Mouse (Mus musculus) megakaryocyte progenitor cell, adult 5-6 weeks (primary cell): ENCODE data around the gene Klf1. TPM values are rescaled to one million over a fixed set of nuclear protein-coding genes. Genes with fewer than 3 reads are reported as not detected.
A peak's percentile ranks its signal among the peaks of the same experiment; 100 is the strongest.

Experiments
- ATAC-seq: replicated peaks from 2 replicates; pipeline ENCODE4 v1.8.0; 2016; ENCODE audit warnings: mild to moderate bottlenecking, moderate TSS enrichment, inconsistent platforms; ENCODE audit not compliant: poor library complexity
- total RNA-seq, 2 experiments: library from RNA; stranded (forward) in 1 of 2; stranded (reverse) in 1 of 2; fragments of 157-497, 149-512 nt in 1 of 2; fragments of 200-1000 nt in 1 of 2; gene quantifications; 2 replicates each; pipeline versions ENCODE4 v1.2.3 to v1.2.4; 2015 to 2017

The Klf1 gene
- total RNA-seq (2015) (12.3 and 22.4 TPM in 2 replicates), total RNA-seq (2017) (14.0 and 30.8 TPM in 2 replicates)

GRCm38 (mm10) chr8:84901752-84902151, at the start of gene Klf1:
Klf1 (plus strand) TSS chr8:84901928.
- peak; percentile 69 for ATAC-seq

DNA sequence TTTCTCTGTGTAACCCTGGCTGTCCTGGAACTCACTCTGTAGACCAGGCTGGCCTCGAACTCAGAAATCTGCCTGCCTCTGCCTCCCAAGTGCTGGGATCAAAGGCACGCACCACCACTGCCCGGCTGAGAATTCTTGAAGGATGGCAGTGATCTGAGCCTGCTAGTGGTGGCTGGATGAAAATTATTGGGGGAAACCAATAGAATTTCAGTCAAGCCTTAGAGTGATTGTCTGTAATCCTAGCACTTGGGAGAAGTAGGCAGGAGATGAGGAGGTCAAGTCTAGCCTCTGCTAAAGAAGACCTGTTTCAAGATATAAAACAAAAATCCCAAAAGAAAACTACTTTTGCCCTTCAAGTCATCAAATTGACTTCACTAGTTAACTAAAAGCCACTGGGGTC, 45.3 kb upstream of the Klf1 start:
- ATAC-seq = no peak

GRCm38 (mm10) chr8:84856864-84857441, 44.8 kb upstream of the Klf1 start, which contains the start of gene Farsa:
Farsa (plus strand) TSS chr8:84856989.
- peak; percentile 98 for ATAC-seq

- ATAC-seq = peak; percentile 77
Measured at GRCm38 (mm10) chr8:84871376-84872308, 30.1 kb upstream of the Klf1 start, which contains the start of gene Syce2. Syce2 (plus strand) TSS chr8:84872111.

GRCm38 (mm10) chr8:84872309-84872965, 29.3 kb upstream of the Klf1 start:
- ATAC-seq = peak; percentile 37

- ATAC-seq = no peak
Measured at GRCm38 (mm10) chr8:84873016-84873415, 28.7 kb upstream of the Klf1 start.

- ATAC-seq = no peak
Measured at GRCm38 (mm10) chr8:84874339-84874738, 27.4 kb upstream of the Klf1 start.

DNA sequence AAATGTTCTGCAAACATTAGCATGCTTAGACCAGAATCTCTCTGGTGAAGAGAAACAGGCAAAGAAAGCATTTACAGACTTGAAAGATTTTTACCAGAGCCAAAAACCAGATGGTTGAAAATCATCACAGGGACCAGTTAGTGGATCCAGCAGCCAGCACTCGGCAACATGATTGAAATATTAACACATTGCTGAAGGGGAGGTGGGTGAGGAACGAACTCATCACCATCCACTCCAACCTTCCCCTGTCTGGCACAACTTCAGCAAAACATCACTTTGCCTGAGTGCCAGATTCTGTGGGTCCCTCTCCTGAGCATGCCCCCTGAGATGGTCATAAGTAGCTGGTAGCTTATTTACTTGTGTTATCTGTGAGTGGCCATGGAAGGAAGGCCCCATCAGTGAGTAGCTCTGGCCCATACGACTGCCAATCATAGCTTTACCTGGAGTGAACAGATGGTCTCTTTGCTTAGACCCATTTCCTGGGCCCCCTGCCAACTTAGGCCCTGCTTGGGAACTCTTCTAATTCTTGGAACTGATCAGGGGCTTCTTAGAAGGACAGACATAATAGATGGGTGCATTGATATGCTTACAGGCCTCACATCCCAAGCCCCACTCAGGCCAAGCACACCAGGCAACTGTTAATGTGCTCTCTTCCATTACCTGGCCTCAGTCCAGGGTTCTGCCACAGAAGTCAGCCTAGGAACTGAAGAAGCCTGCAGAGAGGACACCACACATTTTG, 24.3 kb upstream of the Klf1 start:
- peak; percentile 5; the same call in 1 of the 2 replicates for ATAC-seq

- no peak for ATAC-seq
Measured at GRCm38 (mm10) chr8:84878915-84879314, 22.8 kb upstream of the Klf1 start.

- peak; percentile 69 for ATAC-seq
Measured at GRCm38 (mm10) chr8:84884728-84885127, 17.0 kb upstream of the Klf1 start.

DNA sequence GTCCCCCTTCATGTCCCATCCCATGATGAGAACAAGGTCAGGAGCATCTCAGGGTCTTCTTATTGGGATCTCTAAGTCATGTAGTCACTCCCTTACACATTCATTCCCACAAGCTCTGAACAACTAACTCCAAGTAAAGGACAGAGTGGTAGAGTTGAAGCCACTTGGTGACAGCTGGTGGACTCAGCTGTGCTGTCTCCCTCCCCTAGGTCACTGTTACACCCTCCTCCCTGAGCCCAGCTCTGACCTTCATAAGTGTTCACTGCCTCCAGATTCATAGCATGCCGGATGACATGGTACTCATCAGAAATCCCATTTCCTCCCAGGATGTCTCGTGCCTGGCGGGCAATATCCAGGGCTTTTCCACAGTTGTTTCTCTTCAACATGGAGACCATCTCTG, 13.4 kb upstream of the Klf1 start:
- ATAC-seq = no peak

DNA sequence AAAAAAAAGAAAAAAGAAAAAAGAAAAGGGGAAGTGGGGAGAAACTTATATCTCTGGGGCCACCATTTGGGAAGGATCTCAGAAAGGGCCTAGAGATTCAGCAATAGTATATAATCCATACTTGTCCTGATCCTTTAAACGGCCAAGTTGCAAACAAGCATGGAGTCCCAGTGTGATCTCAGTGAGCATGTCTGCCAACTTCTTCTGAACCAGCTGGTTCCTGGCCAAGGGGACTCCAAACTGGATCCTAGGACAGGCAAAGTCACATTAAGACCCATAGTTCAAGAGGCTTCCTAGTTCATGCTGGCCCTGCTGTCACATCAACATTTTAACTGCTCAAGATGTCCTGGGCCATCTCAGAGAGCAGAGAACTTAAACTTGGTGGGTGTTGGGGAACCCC, 12.6 kb upstream of the Klf1 start:
- ATAC-seq = no peak

DNA sequence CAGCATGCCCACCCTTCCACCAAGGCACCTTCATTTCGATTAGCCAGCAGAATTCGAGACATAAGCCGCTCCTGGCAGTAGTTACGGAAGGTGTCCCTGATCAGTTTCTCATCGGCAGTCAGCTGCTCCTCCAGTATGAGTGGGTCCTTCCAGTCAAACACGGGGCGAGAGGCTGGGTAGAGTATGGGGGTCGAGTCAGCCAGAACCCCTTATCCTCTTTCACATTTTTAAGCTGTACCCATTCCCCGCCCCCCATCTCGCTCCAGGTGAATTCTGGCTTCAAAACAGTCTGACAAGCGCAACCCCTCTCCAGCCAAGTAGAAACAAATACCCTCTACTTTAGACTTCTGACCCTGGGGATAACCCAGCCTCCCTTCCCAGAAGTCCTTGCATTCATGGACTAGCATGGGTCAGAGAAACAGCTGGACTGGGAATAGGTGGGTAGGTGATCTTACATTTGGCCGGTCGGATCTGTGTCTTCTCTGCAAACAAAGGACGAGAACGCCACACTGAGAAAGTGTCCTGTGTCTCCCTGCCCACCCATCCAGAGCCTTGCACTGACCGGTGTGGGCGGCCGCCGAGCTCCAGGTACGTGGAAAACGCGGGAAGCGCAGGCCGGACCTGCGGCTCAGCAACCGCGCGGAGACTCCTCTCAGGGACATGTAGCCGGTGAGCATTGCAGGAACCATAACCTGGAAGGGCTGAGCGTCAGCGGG, 8.6 kb upstream of the Klf1 start:
- ATAC-seq = no peak

GRCm38 (mm10) chr8:84893709-84894134, 8.0 kb upstream of the Klf1 start, which contains the start of gene Gcdh:
Gcdh (minus strand) TSS chr8:84893921.
- ATAC-seq = peak; percentile 99

DNA sequence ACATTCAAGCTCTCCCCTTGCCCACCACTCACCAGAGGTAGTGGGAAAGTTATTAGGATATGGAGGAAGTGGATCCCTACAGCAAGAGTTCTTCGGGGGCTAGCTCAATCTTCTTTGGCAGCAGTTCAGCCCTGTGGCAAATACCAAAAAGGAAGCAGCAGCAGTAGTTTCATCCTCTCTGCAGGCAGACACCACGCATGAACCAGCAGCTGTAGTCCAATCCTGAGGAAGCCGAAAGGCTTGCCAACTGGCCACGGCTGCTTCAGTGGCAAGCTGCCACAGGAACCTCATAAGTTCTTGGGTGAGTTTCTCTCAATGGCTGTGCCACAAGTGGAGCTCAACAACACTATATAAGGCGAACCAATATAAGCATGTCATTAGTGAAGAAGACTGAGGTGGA, 5.8 kb upstream of the Klf1 start:
- no peak for ATAC-seq

- peak; percentile 64 for ATAC-seq
Measured at GRCm38 (mm10) chr8:84901071-84901470, 657 bp upstream of the Klf1 start.

DNA sequence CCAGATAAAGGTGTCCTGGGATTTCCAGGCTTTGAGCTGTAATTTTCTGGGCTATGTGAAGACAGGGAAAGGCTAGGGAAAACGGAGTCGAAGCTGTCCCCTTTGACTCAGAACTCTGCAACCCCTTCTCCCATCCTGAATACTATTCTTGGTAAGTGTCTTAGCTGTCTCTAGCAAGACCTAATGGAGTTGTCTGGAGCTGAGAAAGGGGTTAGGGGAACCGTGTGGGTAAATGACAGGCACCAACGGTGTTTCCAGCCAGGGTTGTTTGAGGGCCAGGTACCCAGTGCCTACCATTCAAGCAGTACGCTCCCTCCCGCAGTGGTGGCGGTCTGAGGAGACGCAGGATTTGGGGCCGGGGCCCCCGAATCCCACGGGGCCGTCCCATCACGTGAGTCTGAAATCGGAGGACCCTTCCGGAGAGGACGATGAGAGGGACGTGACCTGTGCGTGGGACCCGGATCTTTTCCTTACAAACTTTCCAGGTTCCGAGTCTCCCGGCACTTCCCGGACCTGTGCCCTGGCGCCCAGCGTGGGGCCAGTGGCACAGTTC, 715 bp downstream of the Klf1 start:
- no peak for ATAC-seq

- ATAC-seq = peak; percentile 74
Measured at GRCm38 (mm10) chr8:84902920-84903661, 1.4 kb downstream of the Klf1 start.

DNA sequence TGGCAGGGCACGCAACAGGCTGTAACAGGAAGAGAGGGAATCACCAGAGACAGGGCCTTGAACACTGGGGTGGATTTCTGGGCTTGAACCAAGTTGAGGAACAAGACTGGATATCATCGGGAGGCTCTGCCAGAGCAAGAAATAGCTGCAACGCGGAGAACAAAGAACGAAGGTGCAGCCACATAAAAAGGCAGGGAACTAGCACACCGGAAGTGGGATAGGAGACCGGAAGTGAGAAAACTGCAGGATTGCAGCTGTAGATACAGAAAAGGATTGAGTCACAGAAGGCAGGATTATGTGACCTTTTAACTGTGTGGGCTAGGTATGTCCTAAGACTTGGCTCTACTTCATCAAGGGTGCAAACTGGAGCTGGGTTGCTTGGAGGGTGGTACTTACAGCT, 2.6 kb downstream of the Klf1 start:
- no peak for ATAC-seq
